Mouse (Mus musculus): Measurements from ENCODE around the gene Snx29. TPM values are rescaled to one million over a fixed set of nuclear protein-coding genes. Genes with fewer than 3 reads are reported as not detected.

The Snx29 gene
- polyA plus RNA-seq, 1 experiment from 2014 or later: 10.0 TPM

DNA sequence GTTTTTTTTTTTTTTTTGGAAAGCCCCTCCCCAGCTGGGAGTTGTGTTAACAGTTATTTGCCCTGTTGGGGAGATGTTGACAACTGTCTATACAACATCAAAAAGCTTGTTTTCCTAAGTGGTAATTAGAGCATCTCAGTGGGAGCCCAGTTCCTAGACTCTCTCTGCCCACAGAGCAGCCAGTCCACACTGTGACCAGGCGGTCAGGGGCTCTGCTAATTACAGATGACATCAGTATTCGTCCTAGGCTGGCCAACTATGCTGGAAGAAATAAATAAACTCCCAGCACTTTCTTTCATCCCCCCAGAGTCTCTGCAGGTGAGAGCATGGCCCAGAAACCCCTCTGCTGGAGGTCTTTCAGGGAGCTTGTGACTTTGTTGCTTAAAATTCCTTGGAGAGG, 470.7 kb downstream of the Snx29 start:
- DNase-seq (ENCODE audit: low spot score) (no peak), ATAC-seq (no peak)
- Histone ChIP-seq H3K27ac (ENCODE audit: low read length) (no peak overlapping the region), H3K27me3 (replicated peaks; ENCODE audit: insufficient read depth, low read length) (no peaks in the 10 kb centered on the region), H3K4me2 (replicated peaks; ENCODE audit: low read depth, low read length) (no peak overlapping the region), H3K9me3 (ENCODE audit: low read length) (no peaks in the 10 kb centered on the region), H3K4me1 (ENCODE audit: insufficient read depth, low read depth, low read length) (no peaks in the 10 kb centered on the region), H3K36me3 (ENCODE audit: insufficient read depth, low read length) (no peaks in the 10 kb centered on the region), H3K9ac (replicated peaks; ENCODE audit: low read depth) (no peak overlapping the region), H3K4me3 (ENCODE audit: low read depth, low read length) (no peak overlapping the region)
- TF ChIP-seq CTCF (IDR thresholded peaks at IDR 0.05) (no peak), EP300 (IDR thresholded peaks at IDR 0.05) (no peak)
- WGBS: 39% methylated on average over 2 of the region's 2 CpGs

DNA sequence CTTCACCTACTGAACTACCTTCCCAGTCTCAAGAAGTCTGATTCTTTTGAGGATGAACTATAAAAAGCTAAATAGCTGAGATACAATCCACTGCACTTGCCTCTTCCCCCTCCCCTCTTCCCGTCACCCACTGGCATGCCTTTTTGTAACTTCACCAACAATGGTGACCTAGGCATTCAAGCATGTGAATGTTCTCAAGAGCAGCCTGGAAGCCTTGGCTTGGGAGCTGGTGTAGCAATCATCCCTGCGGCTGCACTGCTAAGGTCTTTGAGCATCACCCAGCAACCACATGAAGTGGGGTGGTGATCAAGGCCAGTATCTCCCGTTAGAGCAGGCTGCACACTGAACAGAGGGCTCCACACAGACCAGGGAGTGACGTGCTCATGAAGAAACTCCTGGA, 471.9 kb downstream of the Snx29 start:
- Histone ChIP-seq H3K27me3 (replicated peaks; ENCODE audit: insufficient read depth, low read length) (no peaks in the 10 kb centered on the region), H3K4me3 (ENCODE audit: low read depth, low read length) (no peak overlapping the region), H3K9me3 (ENCODE audit: low read length) (no peaks in the 10 kb centered on the region), H3K27ac (ENCODE audit: low read length) (no peak overlapping the region), H3K9ac (replicated peaks; ENCODE audit: low read depth) (no peak overlapping the region), H3K4me2 (replicated peaks; ENCODE audit: low read depth, low read length) (no peak overlapping the region), H3K4me1 (ENCODE audit: insufficient read depth, low read depth, low read length) (no peaks in the 10 kb centered on the region), H3K36me3 (ENCODE audit: insufficient read depth, low read length) (no peaks in the 10 kb centered on the region)
- DNase-seq (ENCODE audit: low spot score) (no peak), ATAC-seq (no peak)
- TF ChIP-seq EP300 (IDR thresholded peaks at IDR 0.05): no peak
- TF ChIP-seq CTCF (IDR thresholded peaks at IDR 0.05): no peak
- 64% methylated on average over 4 of the region's 4 CpGs for WGBS

DNA sequence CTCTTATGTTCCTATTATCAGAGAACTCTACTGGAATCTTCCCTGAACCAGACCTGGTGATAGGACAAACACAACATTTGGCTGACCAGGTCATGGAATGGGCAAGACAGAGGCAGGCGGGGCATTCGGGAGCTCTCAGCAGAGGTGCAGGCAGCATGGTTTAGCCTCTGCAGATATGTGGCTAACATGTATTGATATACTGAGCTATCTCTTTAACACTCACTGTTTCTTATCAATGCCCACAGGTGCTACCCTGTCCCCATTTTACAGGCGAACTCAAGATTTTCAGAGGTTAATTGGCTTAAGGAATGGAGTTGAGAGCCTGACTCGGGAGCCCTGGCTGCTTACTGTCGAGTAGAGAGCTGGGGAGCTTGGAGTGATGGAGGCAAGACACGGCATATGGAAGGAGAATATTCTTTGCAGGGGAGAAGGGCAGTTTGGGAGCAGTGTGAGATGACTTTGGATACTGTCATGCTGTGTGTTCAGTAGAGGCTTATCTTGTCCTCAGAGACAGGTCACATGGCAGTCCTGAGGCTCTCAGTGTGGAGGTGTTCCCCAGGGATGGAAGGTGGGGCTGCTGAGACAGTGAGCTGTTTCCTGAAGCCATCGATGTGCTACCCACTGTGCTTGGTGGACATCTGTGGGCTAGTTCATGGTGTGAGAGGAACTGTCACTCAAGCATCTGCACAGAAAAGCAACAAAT, 473.2 kb downstream of the Snx29 start:
- no peaks in the 10 kb centered on the region for H3K4me1 ChIP-seq (ENCODE audit: insufficient read depth, low read depth, low read length)
- ATAC-seq (no peak), DNase-seq (ENCODE audit: low spot score) (no peak)
- H3K9me3 ChIP-seq (ENCODE audit: low read length): no peaks in the 10 kb centered on the region
- no peak overlapping the region for H3K27ac ChIP-seq (ENCODE audit: low read length)
- no peak overlapping the region for H3K4me3 ChIP-seq (ENCODE audit: low read depth, low read length)
- H3K9ac ChIP-seq (replicated peaks; ENCODE audit: low read depth): no peak overlapping the region
- no peak overlapping the region for H3K4me2 ChIP-seq (replicated peaks; ENCODE audit: low read depth, low read length)
- WGBS: 66% methylated on average over 7 of the region's 7 CpGs
- H3K27me3 ChIP-seq (replicated peaks; ENCODE audit: insufficient read depth, low read length): no peaks in the 10 kb centered on the region
- H3K36me3 ChIP-seq (ENCODE audit: insufficient read depth, low read length): no peaks in the 10 kb centered on the region
- TF ChIP-seq CTCF (IDR thresholded peaks at IDR 0.05) (no peak), EP300 (IDR thresholded peaks at IDR 0.05) (no peak)

DNA sequence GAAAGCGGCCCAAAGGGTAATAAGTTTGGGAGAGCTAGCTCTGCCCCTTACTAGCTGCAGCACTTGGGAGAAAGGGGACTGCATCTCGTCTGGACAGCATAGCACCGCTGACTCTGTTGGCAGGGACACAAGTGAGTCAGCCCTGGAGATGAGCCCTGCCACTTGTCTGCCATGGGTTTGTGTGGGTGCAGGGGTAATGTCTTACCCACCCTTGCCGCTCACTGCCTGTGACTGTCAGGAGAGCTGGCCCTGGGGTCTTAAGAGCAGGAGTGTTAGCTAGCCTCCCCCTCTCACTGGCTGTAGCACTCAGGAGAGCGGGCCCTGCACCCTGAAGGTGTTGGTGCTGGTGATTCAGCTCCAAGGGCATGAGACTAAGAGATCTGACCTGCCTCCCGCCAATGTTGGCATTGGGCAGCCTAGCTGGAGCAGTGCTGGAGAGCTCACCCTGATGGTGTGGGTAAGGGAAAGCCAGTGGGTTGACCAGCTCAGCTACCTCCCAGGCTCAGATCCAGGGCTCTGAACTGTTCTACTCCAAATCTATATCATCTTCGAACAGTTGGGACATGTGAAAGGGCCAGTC, 479.3 kb downstream of the Snx29 start:
- Histone ChIP-seq H3K4me3 (ENCODE audit: low read depth, low read length) (no peak overlapping the region), H3K4me1 (ENCODE audit: insufficient read depth, low read depth, low read length) (no peaks in the 10 kb centered on the region), H3K9ac (replicated peaks; ENCODE audit: low read depth) (no peak overlapping the region), H3K27me3 (replicated peaks; ENCODE audit: insufficient read depth, low read length) (no peaks in the 10 kb centered on the region), H3K4me2 (replicated peaks; ENCODE audit: low read depth, low read length) (no peak overlapping the region), H3K36me3 (ENCODE audit: insufficient read depth, low read length) (no peaks in the 10 kb centered on the region), H3K27ac (ENCODE audit: low read length) (no peak overlapping the region), H3K9me3 (ENCODE audit: low read length) (no peaks in the 10 kb centered on the region)
- DNase-seq (ENCODE audit: low spot score) (no peak), ATAC-seq (no peak)
- TF ChIP-seq CTCF (IDR thresholded peaks at IDR 0.05) (no peak), EP300 (IDR thresholded peaks at IDR 0.05) (no peak)
- WGBS: 80% methylated on average over 7 of the region's 7 CpGs

Other genes with a start within 250 kb of the Snx29 start
- 27.5 and 29.2 TPM in 2 replicates for gene Txndc11, start 188.3 kb upstream of the Snx29 start, polyA plus RNA-seq (2015; fragmentation: Nextera tagmentation; extraction: Ambion mirVana)
- gene Zc3h7a, start 146.5 kb upstream of the Snx29 start, polyA plus RNA-seq (2015; fragmentation: Nextera tagmentation; extraction: Ambion mirVana): 52.4 and 58.3 TPM in 2 replicates
- 64.3 and 70.1 TPM in 2 replicates for gene Rsl1d1, start 119.6 kb upstream of the Snx29 start, polyA plus RNA-seq (2015; fragmentation: Nextera tagmentation; extraction: Ambion mirVana)
- gene Gspt1, start 68.6 kb upstream of the Snx29 start, polyA plus RNA-seq (2015; fragmentation: Nextera tagmentation; extraction: Ambion mirVana): 34.2 and 37.4 TPM in 2 replicates
- not detected in 2 replicates for gene Tnfrsf17, start 9.1 kb upstream of the Snx29 start, polyA plus RNA-seq (2015; fragmentation: Nextera tagmentation; extraction: Ambion mirVana)